Mouse (Mus musculus) small intestine, adult 2 months (tissue): ENCODE measurements at regions not wholly inside any gene's neighbourhood (a gene's known extent, or its start where the extent isn't known, plus 50 kb on each side); places are given as distances from the start of the nearest gene placed in this dataset.

Experiments used
- H3K27ac ChIP-seq: fragments of 200-500 bp; 2 replicates; pipeline ENCODE4 v1.5.1; 2012; ENCODE audit warnings: low read depth, low read length, control low read depth, inconsistent platforms; ENCODE audit not compliant: insufficient read depth
- H3K27me3 ChIP-seq: fragments of 200-500 bp; 2 replicates; pipeline ENCODE4 v1.6.1; 2012; ENCODE audit warnings: mild to moderate bottlenecking, moderate library complexity, low read length, inconsistent platforms; ENCODE audit not compliant: control insufficient read depth, insufficient read depth
- H3K36me3 ChIP-seq: fragments of 200-500 bp; 2 replicates; pipeline ENCODE4 v1.6.1; 2012; ENCODE audit warnings: mild to moderate bottlenecking, low read length, control low read depth, inconsistent platforms; ENCODE audit not compliant: control insufficient read depth, insufficient read depth
- H3K4me1 ChIP-seq: fragments of 200-500 bp; 2 replicates; pipeline ENCODE4 v1.6.1; 2012; ENCODE audit warnings: low read length, inconsistent platforms, mixed read lengths; ENCODE audit not compliant: control insufficient read depth, insufficient read depth, insufficient read length
- H3K4me3 ChIP-seq: fragments of 200-500 bp; 2 replicates; pipeline ENCODE4 v1.5.1; 2012; ENCODE audit warnings: low read depth, mild to moderate bottlenecking, control low read depth, inconsistent platforms, low read length, moderate library complexity
- CTCF ChIP-seq: fragments of 200-500 bp; IDR thresholded peaks from 2 replicates; pipeline ENCODE4 v1.5.1; 2012; ENCODE audit warnings: low read depth, mild to moderate bottlenecking, control low read depth, inconsistent platforms, low read length, moderate library complexity, mixed read lengths; ENCODE audit not compliant: insufficient replicate concordance, insufficient read length; ENCODE audit errors: extremely low read depth
- POLR2A ChIP-seq: fragments of 200-500 bp; IDR thresholded peaks from 2 replicates; pipeline ENCODE4 v1.6.1; 2012; ENCODE audit warnings: low read depth, mild to moderate bottlenecking, control low read depth, inconsistent platforms, low read length, moderate library complexity
- WGBS: fragments of 180-500 bp; shearing (Covaris S2); methylation state at CpG from one replicate; pipeline ENCODE4 v1.1.7; 2018; 5-methylcytosine and 5-hydroxymethylcytosine counted together

- H3K4me3 ChIP-seq: no peak overlapping the region
- WGBS: 68% methylated on average over 2 of the region's 2 CpGs
- no peaks in the 10 kb centered on the region for H3K4me1 ChIP-seq
- H3K27me3 ChIP-seq: no peaks in the 10 kb centered on the region
- no peak overlapping the region for H3K27ac ChIP-seq
- no peak for TF ChIP-seq POLR2A
- TF ChIP-seq CTCF: no peak
- no peaks in the 10 kb centered on the region for H3K36me3 ChIP-seq
These were observed 404.4 kb upstream of the Clnk start for GRCm38 (mm10) chr5:39281021-39281420.

GRCm38 (mm10) chr5:39273710-39274385 lies 397.2 kb upstream of the Clnk start:
- TF ChIP-seq CTCF (no peak), POLR2A (no peak)
- 65% methylated on average over 4 of the region's 4 CpGs for WGBS
- H3K36me3 ChIP-seq: no peaks in the 10 kb centered on the region
- no peak overlapping the region for H3K27ac ChIP-seq
- H3K27me3 ChIP-seq: no peaks in the 10 kb centered on the region
- no peaks in the 10 kb centered on the region for H3K4me1 ChIP-seq
- no peak overlapping the region for H3K4me3 ChIP-seq

DNA sequence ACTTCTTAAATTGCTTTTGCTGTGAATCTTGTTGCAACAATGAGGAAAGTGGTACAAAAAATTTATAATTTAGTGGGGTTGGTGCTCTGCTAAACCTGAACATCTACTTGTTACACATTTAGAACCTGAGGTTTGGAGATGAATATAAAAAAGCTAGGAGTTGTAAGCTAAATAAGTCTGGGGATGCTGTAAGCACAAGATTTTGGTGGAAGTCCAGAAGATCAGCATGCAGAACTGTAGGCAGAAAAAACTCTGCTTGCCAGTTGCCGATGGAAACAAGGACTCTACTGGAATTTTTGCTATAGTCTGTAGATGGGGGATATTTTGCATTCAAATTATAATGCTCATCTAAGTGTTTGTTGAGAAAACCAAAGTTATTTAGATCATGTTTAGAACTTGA lies 390.5 kb upstream of the Clnk start:
- no peaks in the 10 kb centered on the region for H3K27me3 ChIP-seq
- H3K4me3 ChIP-seq: no peak overlapping the region
- WGBS: 92% methylated on average over 1 of the region's 1 CpGs
- H3K36me3 ChIP-seq: no peaks in the 10 kb centered on the region
- no peaks in the 10 kb centered on the region for H3K4me1 ChIP-seq
- no peak overlapping the region for H3K27ac ChIP-seq
- no peak for TF ChIP-seq POLR2A
- TF ChIP-seq CTCF: no peak

- Histone ChIP-seq H3K4me1 (no peaks in the 10 kb centered on the region), H3K36me3 (no peaks in the 10 kb centered on the region), H3K4me3 (no peak overlapping the region), H3K27ac (no peak overlapping the region), H3K27me3 (no peaks in the 10 kb centered on the region)
- TF ChIP-seq CTCF: no peak
- WGBS: 66% methylated on average over 1 of the region's 1 CpGs
These were observed 384.1 kb upstream of the Clnk start for GRCm38 (mm10) chr5:39260721-39261190.

- TF ChIP-seq CTCF (no peak), POLR2A (no peak)
- WGBS: 49% methylated on average over 2 of the region's 2 CpGs
- H3K4me1 ChIP-seq: no peaks in the 10 kb centered on the region
- H3K4me3 ChIP-seq: no peak overlapping the region
- no peaks in the 10 kb centered on the region for H3K27me3 ChIP-seq
- no peaks in the 10 kb centered on the region for H3K36me3 ChIP-seq
- no peak overlapping the region for H3K27ac ChIP-seq
These were observed 381.1 kb upstream of the Clnk start for GRCm38 (mm10) chr5:39257745-39258144.

DNA sequence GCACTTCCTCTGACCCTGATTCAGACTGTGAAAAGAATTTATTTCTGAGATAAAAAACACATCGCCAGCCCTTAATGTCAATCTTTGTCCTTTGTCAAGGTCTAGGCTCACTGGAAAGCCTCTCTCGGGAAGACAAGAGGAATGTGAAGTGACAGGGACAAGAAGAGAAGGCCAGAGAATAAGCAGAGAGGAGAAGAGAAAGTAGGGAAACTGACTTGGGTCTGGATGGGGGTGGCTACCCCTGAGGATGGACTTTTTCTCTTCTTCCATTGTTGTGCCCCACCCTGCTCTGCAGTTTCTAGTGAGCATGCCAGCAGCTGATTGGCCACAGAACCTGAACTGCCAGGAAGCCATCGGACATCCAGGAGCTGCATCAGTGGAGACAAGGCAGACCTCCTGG lies 375.6 kb upstream of the Clnk start:
- no peak for TF ChIP-seq CTCF
- no peak for TF ChIP-seq POLR2A
- no peaks in the 10 kb centered on the region for H3K4me1 ChIP-seq
- WGBS: 43% methylated on average over 3 of the region's 3 CpGs
- no peaks in the 10 kb centered on the region for H3K27me3 ChIP-seq
- H3K36me3 ChIP-seq: no peaks in the 10 kb centered on the region
- no peak overlapping the region for H3K4me3 ChIP-seq
- no peak overlapping the region for H3K27ac ChIP-seq

DNA sequence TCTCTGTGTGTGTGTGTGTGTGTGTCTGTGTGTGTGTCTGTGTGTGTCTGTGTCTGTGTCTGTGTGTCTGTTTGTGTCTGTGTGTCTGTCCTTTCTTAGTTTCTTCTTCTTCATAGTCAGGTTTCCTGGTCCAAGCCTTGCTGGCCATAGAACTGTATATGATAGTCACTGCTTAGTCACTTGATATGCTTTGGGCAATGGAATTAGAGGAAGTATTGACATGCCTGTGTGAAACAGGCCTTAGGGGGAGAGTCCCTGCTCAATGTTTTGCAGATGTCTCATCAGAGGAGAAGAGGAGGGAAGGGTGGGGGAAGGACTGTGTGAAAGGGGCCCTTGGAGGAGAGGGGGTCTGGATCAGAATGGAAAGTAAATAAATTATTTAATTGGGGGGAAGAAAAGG lies 374.4 kb upstream of the Clnk start:
- TF ChIP-seq CTCF (no peak), POLR2A (no peak)
- H3K27me3 ChIP-seq: no peaks in the 10 kb centered on the region
- no peaks in the 10 kb centered on the region for H3K4me1 ChIP-seq
- H3K27ac ChIP-seq: no peak overlapping the region
- no peaks in the 10 kb centered on the region for H3K36me3 ChIP-seq
- no peak overlapping the region for H3K4me3 ChIP-seq

GRCm38 (mm10) chr5:39219698-39220097 lies 343.1 kb upstream of the Clnk start:
- no peak for TF ChIP-seq CTCF
- no peak for TF ChIP-seq POLR2A
- Histone ChIP-seq H3K27ac (no peak overlapping the region), H3K36me3 (no peaks in the 10 kb centered on the region), H3K4me1 (no peaks in the 10 kb centered on the region), H3K4me3 (no peak overlapping the region), H3K27me3 (no peaks in the 10 kb centered on the region)
- 66% methylated on average over 5 of the region's 5 CpGs for WGBS
